Mouse (Mus musculus) embryonic facial prominence, embryonic 12.5 days (tissue): ENCODE data around the gene Dis3. TPM values are rescaled to one million over a fixed set of nuclear protein-coding genes. Genes with fewer than 3 reads are reported as not detected.

Experiments
- ATAC-seq: fragments of 200-750 bp; cut with Nextera tagmentation; 2 replicates; pipeline ENCODE4 v1.8.0; 2017; ENCODE audit not compliant: insufficient number of reproducible peaks, insufficient read depth, low FRiP score, low TSS enrichment
- H3K27ac ChIP-seq: fragments of 300-500 bp; sonication (generic); 2 replicates; pipeline ENCODE4 v1.5.1; 2016; ENCODE audit warnings: mild to moderate bottlenecking
- H3K27me3 ChIP-seq: fragments of 300-500 bp; sonication (generic); 2 replicates; pipeline ENCODE4 v1.6.1; 2016; ENCODE audit warnings: mild to moderate bottlenecking, moderate library complexity
- H3K36me3 ChIP-seq: fragments of 300-500 bp; sonication (generic); 2 replicates; pipeline ENCODE4 v1.6.1; 2016; ENCODE audit warnings: mild to moderate bottlenecking
- H3K4me1 ChIP-seq: fragments of 300-500 bp; sonication (generic); 2 replicates; pipeline ENCODE4 v1.6.1; 2016
- H3K4me2 ChIP-seq: fragments of 300-500 bp; sonication (generic); replicated peaks from 2 replicates; pipeline ENCODE4 v1.6.1; 2016; ENCODE audit warnings: mild to moderate bottlenecking, moderate library complexity
- H3K4me3 ChIP-seq: fragments of 300-500 bp; sonication (generic); 2 replicates; pipeline ENCODE4 v1.5.1; 2016; ENCODE audit warnings: mild to moderate bottlenecking
- H3K9ac ChIP-seq: fragments of 300-500 bp; sonication (generic); 2 replicates; pipeline ENCODE4 v1.6.1; 2016; ENCODE audit warnings: mild to moderate bottlenecking, moderate library complexity
- H3K9me3 ChIP-seq: fragments of 300-500 bp; sonication (generic); 2 replicates; pipeline ENCODE4 v1.6.1; 2016; ENCODE audit warnings: mild to moderate bottlenecking, moderate library complexity
- WGBS: fragments of 180-500 bp; shearing (Covaris S2); methylation state at CpG from one replicate; pipeline ENCODE4 v1.1.7; 2016; 5-methylcytosine and 5-hydroxymethylcytosine counted together
- polyA plus RNA-seq: library from polyadenylated mRNA; unstranded; fragments of >200 nt; fragmentation: Nextera tagmentation; extraction: Ambion mirVana; gene quantifications from 2 replicates; pipeline ENCODE4 v1.2.1, GENCODE M21; 2016

Gene Dis3
- 41.9 and 49.2 TPM in 2 replicates for polyA plus RNA-seq

DNA sequence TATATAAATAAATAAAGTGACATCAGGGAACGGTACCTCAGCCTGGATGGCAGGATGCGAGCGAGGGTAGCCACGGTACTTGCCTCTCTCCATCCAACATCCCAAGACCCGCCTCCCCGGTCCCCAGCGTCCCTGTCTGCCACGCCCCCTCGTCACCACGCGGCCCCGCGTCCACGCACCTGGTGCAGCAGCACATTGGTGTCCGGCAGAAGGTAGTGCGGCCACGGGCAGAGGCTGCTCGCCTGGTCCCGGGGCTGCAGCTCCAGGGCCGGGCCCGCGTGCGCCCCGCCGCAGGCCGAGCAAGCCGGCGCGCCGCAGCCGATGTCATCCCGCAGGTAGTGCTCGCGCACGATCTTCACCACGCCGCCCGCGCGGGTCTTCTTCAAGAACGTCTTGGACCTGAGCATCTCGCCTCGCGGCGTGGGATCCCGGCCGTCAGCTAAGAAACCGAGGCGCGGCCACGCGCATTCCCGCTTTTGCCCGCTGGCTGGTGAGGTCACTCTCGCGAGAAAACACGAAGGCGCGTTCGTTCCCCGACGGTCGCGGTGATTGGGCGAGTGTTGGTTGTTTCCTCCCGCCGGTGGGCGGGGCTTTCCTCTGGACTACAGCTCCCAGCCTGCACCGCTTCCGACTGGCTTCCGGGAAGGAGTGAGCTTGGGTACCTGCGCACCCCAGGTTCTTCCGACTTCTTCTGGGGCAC is at the start of gene Dis3, which contains the start of gene Pibf1:
Dis3 (minus strand) TSS at position 504 of the 700 bp plus-strand sequence.
Pibf1 (plus strand) TSS at position 158 of the 700 bp plus-strand sequence.
- no peaks in the 10 kb centered on the region for H3K27me3 ChIP-seq
- H3K4me3 ChIP-seq = peak within 1 kb of the TSS; percentile 97
- H3K9me3 ChIP-seq = no peaks in the 10 kb centered on the region
- peak within 1 kb of the TSS; percentile 93 for H3K9ac ChIP-seq
- H3K4me2 ChIP-seq = peak within 1 kb of the TSS; percentile 69
- peaks cover 50% of the 10 kb centered on the region for H3K36me3 ChIP-seq
- peak within 1 kb of the TSS; percentile 86 for H3K27ac ChIP-seq
- peak; percentile 98 for ATAC-seq
- peaks cover 10% of the 10 kb centered on the region for H3K4me1 ChIP-seq
- WGBS = under 1% methylated on average over 73 of the region's 73 CpGs

DNA sequence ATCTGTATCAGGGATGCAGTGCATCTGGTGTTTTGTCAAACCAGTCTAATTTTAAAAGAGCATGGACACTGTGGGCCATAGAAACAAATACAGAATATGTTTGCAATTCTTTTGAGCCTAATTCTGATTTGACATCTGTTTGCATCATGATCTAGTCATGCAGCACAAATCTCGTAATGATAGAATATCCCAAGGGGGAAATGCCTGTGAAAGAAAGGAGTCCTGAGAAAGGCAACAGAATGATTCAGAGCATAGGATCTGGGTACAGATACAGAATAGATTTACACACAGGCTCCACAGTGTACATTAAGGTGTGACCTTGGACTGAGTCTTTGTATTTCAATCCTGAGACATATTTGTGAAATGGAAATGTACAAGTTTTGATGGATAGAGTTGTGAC is 47.3 kb upstream of the Dis3 start:
- peaks cover 5% of the 10 kb centered on the region for H3K36me3 ChIP-seq

DNA sequence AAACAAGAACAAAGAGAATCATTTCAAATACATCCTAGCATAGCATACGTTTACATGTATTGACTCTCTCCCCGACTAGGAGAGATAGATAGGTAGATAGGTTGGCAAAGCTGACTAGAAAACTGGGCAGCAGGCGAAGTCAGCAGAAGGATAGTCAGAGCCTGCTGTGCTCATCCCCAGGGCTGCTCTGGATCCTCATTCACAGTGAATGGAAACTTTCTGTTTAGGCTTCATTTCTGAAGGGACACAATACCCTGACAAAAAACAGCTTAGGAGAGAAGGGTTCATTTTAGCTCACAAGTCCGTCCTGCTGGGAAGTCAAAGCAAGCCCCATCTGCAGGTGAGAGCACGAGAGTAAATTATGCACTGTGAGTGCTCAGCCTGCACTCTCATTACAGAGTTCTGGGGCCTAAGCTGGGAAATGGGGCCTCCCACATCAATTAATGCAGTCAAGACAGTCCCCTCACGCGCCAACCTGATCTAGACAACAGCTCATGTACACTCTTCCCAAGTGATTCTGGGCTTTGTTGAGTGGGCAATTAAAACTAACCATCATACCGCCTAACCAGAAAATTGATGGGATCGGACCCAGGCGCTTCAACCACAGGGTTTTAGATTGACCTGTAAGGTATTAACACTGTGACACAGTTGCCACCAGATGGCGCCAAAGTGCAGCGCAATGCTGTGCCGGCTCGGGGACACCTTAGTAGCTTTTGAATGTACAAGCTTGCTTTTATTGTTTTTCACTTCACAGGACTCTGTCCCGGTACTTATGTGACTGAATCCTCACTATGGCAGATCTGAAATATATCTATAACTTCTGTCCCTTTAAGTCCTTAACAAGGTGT is 42.4 kb upstream of the Dis3 start:
- H3K27me3 ChIP-seq = no peaks in the 10 kb centered on the region
- H3K36me3 ChIP-seq = peaks cover 1% of the 10 kb centered on the region
- H3K27ac ChIP-seq = no peak overlapping the region
- ATAC-seq = 0 out of 2 replicates have a peak, but pooled peaks have one; percentile 56
- no peak overlapping the region for H3K9ac ChIP-seq
- H3K4me1 ChIP-seq = no peaks in the 10 kb centered on the region
- WGBS = 24% methylated on average over 15 of the region's 15 CpGs
- H3K4me2 ChIP-seq = no peak overlapping the region
- H3K9me3 ChIP-seq = no peaks in the 10 kb centered on the region
- no peak overlapping the region for H3K4me3 ChIP-seq

More for the DNA sequence above, 47.3 kb upstream of the Dis3 start:
- no peak overlapping the region for H3K27ac ChIP-seq
- no peak overlapping the region for H3K4me3 ChIP-seq
- H3K27me3 ChIP-seq = no peaks in the 10 kb centered on the region
- no peaks in the 10 kb centered on the region for H3K4me1 ChIP-seq
- no peaks in the 10 kb centered on the region for H3K9me3 ChIP-seq
- no peak for ATAC-seq
- no peak overlapping the region for H3K9ac ChIP-seq
- no peak overlapping the region for H3K4me2 ChIP-seq
- 60% methylated on average over 1 of the region's 1 CpGs for WGBS

DNA sequence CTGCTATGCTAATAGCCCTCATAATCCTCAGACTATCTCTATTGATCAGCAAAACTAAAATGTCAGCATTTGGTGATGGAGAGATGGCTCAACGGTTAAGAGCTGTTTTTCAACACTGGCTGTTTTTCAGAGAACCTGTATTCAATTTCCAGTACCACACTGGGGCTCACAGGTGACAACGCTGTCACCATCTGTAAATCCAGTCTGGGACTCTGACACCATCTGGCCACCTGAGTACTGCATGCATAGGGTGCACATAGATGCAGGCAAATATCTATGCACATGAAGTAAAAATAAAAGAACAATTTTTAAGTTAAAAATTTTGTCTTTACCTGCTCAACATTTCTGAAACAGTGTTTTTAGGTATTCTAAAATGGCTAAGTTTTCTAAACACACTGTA is 40.5 kb upstream of the Dis3 start:
- Histone ChIP-seq H3K36me3 (peaks cover 17% of the 10 kb centered on the region), H3K9me3 (no peaks in the 10 kb centered on the region), H3K4me1 (no peaks in the 10 kb centered on the region), H3K27ac (no peak overlapping the region), H3K9ac (no peak overlapping the region), H3K4me3 (no peak overlapping the region), H3K27me3 (no peaks in the 10 kb centered on the region), H3K4me2 (no peak overlapping the region)
- WGBS = 93% methylated on average over 2 of the region's 2 CpGs
- no peak for ATAC-seq

DNA sequence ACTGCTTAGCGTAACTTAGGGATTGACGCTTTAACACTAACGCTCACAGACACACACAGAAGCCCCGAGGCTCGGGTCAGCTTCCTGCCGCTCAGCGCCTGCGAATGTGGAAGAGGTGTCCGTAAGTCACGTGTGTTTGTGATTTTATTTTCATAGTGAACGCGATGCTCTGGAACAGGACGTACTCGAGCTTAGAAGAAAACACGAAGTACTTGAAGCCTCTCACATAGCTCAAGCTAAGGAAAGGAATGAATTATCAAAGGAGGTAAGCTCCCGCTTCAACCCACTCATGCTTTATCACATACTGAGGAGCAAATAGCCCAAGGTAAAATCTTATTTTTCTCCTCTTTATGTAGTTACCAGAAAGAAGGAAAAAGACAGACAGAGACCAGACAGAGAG is 36.7 kb upstream of the Dis3 start:
- H3K27ac ChIP-seq = no peak overlapping the region
- no peak overlapping the region for H3K4me3 ChIP-seq
- WGBS = 92% methylated on average over 16 of the region's 16 CpGs

DNA sequence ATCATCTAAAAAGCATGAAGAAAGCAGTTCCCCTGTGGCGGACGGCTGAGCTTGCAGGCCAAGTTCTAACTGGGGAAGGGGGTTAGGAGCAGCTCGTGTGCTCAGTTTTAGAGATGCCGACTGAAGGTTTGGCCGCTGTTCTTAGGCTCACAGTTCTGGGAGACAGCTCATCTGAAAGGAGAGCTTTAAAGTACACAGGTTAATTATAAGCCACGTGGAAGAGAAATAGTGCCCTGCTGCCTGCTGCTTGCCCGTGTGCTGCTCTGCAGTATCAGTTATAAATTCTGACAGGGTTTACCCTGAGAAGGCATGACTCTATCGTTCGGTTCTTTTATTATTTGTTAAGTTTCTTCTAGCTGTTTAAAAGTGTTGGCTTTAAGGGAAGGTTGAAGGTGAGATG is 36.2 kb upstream of the Dis3 start:
- Histone ChIP-seq H3K4me2 (no peak overlapping the region), H3K4me3 (no peak overlapping the region), H3K27ac (no peak overlapping the region), H3K9ac (no peak overlapping the region), H3K36me3 (peaks cover 17% of the 10 kb centered on the region), H3K27me3 (no peaks in the 10 kb centered on the region), H3K4me1 (no peaks in the 10 kb centered on the region), H3K9me3 (no peaks in the 10 kb centered on the region)
- no peak for ATAC-seq
- WGBS = 91% methylated on average over 9 of the region's 9 CpGs

More for the DNA sequence above, 36.7 kb upstream of the Dis3 start:
- no peaks in the 10 kb centered on the region for H3K9me3 ChIP-seq
- no peak overlapping the region for H3K9ac ChIP-seq
- no peaks in the 10 kb centered on the region for H3K4me1 ChIP-seq
- H3K4me2 ChIP-seq = no peak overlapping the region
- no peaks in the 10 kb centered on the region for H3K27me3 ChIP-seq
- peaks cover 17% of the 10 kb centered on the region for H3K36me3 ChIP-seq
- no peak for ATAC-seq

DNA sequence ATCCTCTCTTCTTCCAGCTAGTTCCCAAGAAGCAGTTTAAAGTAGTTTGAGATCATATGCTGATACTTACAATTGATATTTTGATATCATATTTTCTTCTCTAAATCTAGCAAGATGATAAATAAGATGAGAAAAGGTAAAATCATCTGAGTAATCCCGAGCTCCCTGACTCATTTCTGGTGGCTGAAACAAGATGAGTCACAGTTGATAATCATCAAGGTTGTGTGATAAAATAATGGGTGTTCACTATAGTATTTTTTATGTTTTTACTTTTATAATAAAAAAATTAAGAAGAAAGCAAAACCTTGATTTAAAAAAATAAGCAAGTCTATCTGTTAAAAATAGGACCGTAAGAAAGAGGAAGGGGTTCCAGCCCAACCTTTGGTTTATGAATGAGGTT is 34.5 kb upstream of the Dis3 start:
- H3K4me2 ChIP-seq = no peak overlapping the region
- H3K36me3 ChIP-seq = peaks cover 17% of the 10 kb centered on the region
- no peak overlapping the region for H3K27ac ChIP-seq
- H3K9ac ChIP-seq = no peak overlapping the region
- 95% methylated on average over 2 of the region's 2 CpGs for WGBS
- H3K27me3 ChIP-seq = no peaks in the 10 kb centered on the region
- no peak for ATAC-seq
- no peaks in the 10 kb centered on the region for H3K4me1 ChIP-seq
- no peak overlapping the region for H3K4me3 ChIP-seq
- H3K9me3 ChIP-seq = no peaks in the 10 kb centered on the region

DNA sequence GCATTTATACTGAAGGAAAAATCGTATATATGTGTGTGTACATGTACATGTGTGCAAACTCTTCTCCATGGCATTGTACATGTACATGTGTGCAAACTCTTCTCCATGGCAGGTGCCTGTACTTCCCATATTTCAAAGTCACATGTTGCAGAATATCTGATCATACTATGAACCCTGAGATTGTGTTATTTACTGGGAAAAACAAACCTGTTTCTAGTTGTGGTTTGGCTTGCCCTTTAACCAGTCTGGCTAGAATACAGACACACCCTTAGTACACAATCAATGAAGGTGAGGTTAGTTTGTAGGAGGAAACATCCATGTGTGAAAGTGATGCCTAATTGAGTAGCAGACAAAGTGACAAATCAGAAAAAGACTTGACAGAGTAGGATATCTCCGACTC is 29.5 kb upstream of the Dis3 start:
- H3K4me2 ChIP-seq = no peak overlapping the region
- H3K36me3 ChIP-seq = 0 out of 2 replicates have a peak, but pooled peaks cover 6% of the 10 kb centered on the region
- no peak overlapping the region for H3K27ac ChIP-seq
- H3K4me3 ChIP-seq = no peak overlapping the region
- no peak overlapping the region for H3K9ac ChIP-seq
- 90% methylated on average over 2 of the region's 2 CpGs for WGBS
- H3K27me3 ChIP-seq = no peaks in the 10 kb centered on the region
- no peaks in the 10 kb centered on the region for H3K9me3 ChIP-seq
- no peak for ATAC-seq
- no peaks in the 10 kb centered on the region for H3K4me1 ChIP-seq

DNA sequence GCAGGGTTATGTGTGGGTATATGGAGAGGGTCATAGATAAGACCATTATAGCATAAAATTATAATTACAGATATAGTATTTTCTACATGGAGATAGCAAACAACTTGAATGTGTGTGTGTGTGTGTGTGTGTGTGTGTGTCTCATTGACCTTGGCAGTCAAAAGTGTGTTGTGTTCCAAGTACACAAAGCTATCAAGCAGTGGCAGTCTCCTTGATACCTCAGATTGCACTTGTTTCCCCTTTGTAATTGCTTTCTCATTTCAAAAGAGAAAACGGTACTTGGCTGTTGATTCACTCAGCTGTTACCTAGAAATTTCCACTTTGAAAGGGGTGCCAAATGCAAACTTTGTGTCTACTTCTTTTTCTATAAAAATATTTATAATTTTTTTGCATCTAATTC is 27.9 kb upstream of the Dis3 start:
- Histone ChIP-seq H3K4me2 (no peak overlapping the region), H3K4me3 (no peak overlapping the region), H3K27ac (no peak overlapping the region), H3K4me1 (no peaks in the 10 kb centered on the region), H3K27me3 (no peaks in the 10 kb centered on the region), H3K9me3 (no peaks in the 10 kb centered on the region), H3K36me3 (0 out of 2 replicates have a peak, but pooled peaks cover 6% of the 10 kb centered on the region), H3K9ac (no peak overlapping the region)
- no peak for ATAC-seq
- 88% methylated on average over 1 of the region's 1 CpGs for WGBS

DNA sequence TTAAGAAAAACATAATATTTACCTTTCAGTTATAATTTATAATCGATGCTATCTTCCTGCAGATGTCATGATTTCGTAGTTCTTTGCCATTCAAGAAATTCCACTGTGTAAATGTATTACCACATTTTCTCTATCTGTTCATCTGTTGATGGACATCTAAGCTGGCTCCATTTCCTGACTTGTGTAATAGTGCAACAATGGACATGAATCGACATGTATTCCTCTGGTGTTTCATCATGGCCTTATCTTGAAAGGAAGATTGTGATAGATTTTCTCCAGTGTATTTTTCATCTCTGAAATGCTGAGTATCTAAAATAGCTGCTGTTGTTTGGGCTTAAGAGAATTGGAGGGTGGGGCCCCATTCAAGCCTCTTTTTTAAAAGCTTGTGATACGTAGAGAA is 27.1 kb upstream of the Dis3 start:
- H3K27me3 ChIP-seq = no peaks in the 10 kb centered on the region
- 93% methylated on average over 4 of the region's 4 CpGs for WGBS
- no peak for ATAC-seq
- H3K4me1 ChIP-seq = no peaks in the 10 kb centered on the region
- peaks cover 10% of the 10 kb centered on the region for H3K36me3 ChIP-seq
- no peak overlapping the region for H3K9ac ChIP-seq
- H3K4me2 ChIP-seq = no peak overlapping the region
- no peak overlapping the region for H3K4me3 ChIP-seq
- H3K9me3 ChIP-seq = no peaks in the 10 kb centered on the region
- H3K27ac ChIP-seq = no peak overlapping the region

DNA sequence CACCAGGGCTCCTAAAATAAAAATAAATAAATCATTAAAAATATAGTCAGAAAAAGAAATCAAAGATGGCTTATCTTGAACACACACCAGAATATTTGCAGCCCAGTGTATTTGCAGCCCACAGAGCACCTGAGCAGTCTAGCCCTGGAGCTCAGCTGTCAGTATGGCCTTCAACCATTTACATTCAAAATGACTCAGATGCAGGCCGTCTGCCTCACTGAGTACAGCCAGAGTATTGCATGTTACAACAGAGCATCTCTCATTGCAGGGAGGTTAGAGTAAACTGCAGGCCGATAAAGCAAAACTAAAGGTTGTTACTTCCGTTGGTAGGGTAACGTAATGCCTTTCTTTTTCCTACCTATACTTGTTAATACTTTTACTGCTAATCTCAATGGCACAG is 24.5 kb upstream of the Dis3 start:
- no peak for ATAC-seq
- H3K9me3 ChIP-seq = no peaks in the 10 kb centered on the region
- H3K36me3 ChIP-seq = peaks cover 10% of the 10 kb centered on the region
- H3K4me1 ChIP-seq = no peaks in the 10 kb centered on the region
- H3K4me2 ChIP-seq = no peak overlapping the region
- no peaks in the 10 kb centered on the region for H3K27me3 ChIP-seq
- H3K9ac ChIP-seq = no peak overlapping the region
- no peak overlapping the region for H3K4me3 ChIP-seq
- WGBS = 85% methylated on average over 4 of the region's 4 CpGs
- no peak overlapping the region for H3K27ac ChIP-seq
